Mouse (Mus musculus): ENCODE measurements around the gene Kcnip4. TPM values are rescaled to one million over a fixed set of nuclear protein-coding genes. Genes with fewer than 3 reads are reported as not detected.

The Kcnip4 gene
- total RNA-seq, 2 experiments from 2014 or later: 58.4 to 59.9 TPM

DNA sequence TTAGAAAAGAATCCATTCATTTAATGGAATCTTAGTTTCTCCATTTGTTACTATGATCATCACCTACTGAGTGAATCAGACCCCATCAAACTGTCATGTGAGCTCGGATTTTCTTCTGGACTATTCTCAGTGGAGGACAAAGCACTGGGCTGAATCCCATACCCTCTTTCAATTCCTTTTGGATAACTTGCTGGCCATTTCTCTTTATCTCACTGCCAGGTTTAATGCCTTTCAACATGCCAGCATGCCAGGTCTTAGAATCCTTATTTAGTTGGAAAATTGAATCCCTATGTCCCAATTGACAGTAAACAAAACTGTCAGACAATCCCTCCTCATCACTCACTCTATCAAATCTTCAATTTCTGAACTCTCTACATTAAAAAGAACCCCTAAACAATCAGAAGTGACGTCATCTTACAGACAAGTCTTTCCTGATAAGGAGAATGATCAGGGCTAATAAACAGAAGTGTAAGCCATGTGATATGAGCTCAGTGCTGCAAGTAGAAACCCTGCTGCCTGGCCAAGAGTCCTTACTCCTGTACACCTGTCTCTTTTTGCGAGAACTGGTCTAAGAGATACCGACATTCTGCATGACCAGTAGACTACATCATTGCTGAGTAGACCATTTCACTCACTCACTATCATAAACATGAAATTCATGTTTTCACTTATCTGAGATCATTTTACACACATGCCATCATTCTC lies 466.9 kb downstream of the Kcnip4 start:
- intact Hi-C loops (cut with DNase I): no loop called here
- no peak for DNase-seq (ENCODE audit: low spot score in 2 of 2)

DNA sequence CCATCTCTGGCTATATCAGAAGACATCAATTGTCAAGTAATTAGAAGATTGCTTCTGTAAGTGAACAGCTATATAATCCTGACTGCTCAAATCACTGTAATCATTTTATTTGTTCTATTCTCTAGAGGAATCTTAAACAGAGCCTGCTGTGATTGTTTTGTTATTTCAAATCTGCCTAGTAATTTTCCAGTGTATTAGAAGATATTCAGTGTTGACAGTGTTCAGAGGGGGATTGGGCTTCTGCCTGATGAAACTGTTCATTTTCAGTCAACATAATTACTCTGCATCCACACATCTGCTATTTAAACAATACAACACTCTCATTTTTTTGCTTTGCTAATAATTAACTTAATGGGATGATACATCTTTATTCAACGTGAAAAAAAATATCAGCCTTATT lies 476.7 kb downstream of the Kcnip4 start:
- no peak for DNase-seq (ENCODE audit: low spot score in 2 of 2)
- intact Hi-C loops (cut with DNase I): no loop called here

DNA sequence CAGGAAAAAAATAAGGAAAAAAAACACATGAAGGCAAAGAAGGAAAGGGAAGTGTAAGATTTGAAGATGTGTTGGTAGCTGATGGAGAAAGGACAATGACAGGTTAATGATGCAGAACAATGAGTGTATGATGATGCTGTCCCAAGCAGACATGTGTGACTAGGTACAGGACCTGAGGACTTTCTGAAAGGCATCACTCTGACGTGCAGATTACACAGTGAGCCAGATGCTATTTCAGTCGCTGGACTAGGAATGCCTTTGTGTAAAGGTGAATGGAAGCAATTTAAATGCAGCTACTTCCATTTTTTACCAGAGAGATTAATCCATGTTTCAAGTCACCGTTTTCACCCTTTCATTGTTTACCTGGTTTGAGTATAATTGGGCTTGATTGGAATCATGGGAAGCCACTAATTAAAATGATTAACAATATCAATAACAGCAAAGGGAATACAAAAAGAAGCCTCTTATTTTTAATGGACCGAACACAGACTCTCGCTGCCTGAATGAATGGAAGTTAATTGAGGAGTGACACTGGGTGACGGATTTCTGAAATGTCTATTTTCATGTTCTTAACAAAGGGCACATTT lies 483.4 kb downstream of the Kcnip4 start:
- no peak for DNase-seq (ENCODE audit: low spot score in 2 of 2)
- intact Hi-C loops (cut with DNase I): no loop called here

DNA sequence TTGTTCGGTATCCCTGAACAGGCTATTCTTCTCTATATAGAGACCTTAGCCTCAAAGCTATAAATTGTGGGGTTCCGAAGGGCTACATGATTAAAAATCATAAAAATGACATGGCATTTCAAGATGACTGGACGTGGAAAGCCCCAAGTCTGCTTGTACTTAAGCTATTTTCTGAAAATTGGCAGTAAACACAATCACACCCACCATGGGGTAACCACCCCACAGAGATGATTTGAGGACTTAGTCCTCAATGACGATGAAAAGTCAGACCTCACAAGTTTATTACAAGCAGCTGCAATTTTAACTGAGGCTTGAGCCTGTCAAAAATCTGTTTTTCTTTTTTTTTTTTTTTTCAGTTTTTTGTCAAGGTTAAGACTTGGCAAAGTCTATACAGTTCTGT lies 527.3 kb downstream of the Kcnip4 start:
- intact Hi-C loops (cut with DNase I): no loop called here
- DNase-seq (ENCODE audit: low spot score in 2 of 2): no peak

DNA sequence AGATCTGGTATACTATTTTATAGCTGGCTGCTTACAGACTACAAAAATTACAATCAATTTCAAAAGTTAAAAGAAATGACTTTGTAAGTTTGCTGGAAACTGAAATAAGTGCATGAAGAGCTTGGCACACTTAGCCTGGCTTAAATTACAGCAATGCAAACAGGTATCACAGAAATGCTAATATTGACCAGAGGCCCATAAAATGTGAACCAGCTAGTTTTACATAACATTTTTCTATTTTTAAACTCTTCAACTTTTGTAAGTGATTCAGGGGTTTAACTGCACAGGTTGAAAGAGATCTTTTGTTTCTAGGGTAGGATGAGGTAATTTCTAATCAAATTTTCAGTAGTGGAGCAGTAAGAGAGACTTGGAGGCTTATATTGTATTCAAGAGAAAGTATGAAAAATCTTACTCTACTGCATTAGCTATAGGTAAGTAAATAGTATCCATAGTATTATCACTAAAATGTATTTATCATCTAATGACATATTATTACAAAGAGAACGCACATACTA lies 535.5 kb downstream of the Kcnip4 start:
- intact Hi-C loops (cut with DNase I): no loop called here
- DNase-seq (ENCODE audit: low spot score in 2 of 2): no peak

DNA sequence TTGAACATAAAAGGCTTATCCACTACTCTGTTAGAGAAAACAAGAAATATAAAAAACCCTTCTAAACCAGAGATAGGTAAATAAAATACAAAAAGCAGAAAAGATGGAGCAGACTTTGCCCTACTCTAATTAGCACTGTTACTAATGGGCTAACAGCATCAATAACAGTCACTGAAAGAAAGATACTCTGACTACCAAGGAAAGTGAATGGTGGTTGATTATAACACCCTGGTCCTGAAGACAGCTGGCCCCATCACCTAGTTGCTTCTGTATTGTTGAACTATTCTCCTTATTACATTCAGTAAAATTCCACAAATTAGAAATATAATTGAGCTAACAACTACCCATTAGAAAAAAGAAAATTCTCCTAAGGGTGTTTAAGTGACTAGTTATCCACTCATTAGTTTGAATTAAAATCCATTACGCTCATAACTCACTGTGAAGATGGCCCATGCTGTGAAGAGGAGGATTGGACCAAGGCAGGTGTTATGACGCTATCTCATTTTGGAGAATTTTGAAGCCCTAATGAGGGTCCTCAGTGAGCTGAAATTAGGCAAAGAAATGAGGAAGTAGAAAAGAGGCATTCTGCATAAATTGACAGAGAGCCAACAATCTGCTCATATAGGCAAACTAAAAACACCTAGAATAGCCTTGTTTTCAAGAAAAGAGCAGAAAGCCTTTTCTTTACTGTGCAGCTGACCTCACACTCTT lies 582.2 kb downstream of the Kcnip4 start:
- intact Hi-C loops (cut with DNase I): no loop called here

DNA sequence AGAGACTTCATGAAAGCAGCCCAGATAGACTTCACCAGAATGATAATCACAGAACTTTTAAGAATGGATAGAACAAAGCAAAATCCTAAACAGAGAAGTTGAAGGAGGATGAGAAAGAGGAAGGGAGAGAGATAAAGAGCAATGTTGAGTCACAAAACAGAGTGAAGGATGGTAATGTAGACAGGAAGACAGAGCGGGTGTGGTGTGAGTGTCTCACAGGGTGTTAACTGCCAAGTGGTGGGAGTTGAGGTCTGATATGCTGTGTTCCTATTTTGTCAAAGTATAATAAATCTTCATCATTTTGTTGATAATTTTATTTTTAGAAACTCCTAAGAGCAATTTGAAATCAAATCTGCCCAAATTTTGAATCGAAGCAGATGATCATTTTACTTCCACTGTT lies 592.8 kb downstream of the Kcnip4 start:
- intact Hi-C loops (cut with DNase I): no loop called here
- DNase-seq (ENCODE audit: low spot score in 2 of 2): no peak

More for the DNA sequence above, 582.2 kb downstream of the Kcnip4 start:
- no peak for DNase-seq (ENCODE audit: low spot score in 2 of 2)

DNA sequence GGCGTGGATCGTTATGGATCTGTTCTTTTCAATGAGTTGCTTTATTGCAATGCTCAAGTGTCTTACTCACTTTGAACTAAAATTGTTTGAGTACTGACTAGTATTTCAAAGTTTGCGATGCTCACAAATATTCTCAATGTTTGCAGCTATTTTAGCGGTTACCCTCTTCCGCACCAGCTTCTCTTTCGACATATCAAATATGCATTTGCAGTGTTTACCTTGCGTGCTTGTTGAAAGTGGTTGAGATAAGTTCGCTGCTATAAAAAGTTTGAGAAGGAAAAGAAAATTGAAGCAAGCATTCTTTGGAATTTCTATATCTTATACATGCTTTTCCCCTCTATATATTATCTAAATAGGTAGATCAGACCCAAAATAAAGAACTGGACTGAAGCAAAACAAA lies 634.5 kb downstream of the Kcnip4 start:
- no peak for DNase-seq (ENCODE audit: low spot score in 2 of 2)
- intact Hi-C loops (cut with DNase I): no loop called here

DNA sequence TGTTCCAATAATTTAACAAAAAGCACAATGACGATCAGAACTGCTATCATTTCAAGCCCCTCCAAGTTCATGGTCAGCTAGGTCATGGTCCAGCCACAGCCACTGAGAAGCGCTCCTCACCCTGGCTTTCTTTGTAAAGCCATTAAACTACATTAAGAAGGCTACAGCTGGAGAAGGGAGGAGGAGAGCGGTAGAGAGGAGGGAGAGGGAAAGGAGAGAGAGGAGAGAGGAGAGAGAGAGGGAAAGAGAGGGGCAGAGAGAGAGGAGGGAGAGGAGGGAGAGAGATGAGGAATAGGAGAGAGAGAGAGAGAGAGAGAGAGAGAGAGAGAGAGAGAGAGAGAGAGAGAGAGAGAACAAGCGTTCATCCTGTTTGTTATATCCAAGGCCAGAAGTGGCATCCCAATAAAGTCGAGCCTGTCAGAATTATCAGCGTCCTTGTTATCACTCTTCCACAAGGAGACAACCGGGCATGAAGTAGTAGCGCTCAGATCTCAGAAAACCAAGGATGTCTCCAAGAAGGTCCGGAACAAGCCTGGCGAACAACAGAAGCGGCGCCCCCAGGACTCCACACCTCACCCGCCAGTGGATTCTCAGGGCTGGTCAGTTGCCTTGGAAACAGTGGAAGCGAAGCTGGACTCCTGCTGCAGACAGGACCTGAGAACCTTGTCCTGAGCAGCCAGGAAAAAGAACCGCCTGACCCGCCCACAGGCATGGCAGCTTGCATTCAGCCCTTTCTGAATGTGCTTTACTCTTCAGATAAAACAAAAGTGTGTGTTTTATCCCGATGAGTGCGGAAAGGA lies 635.1 kb downstream of the Kcnip4 start:
- intact Hi-C loops (cut with DNase I): no loop called here

DNA sequence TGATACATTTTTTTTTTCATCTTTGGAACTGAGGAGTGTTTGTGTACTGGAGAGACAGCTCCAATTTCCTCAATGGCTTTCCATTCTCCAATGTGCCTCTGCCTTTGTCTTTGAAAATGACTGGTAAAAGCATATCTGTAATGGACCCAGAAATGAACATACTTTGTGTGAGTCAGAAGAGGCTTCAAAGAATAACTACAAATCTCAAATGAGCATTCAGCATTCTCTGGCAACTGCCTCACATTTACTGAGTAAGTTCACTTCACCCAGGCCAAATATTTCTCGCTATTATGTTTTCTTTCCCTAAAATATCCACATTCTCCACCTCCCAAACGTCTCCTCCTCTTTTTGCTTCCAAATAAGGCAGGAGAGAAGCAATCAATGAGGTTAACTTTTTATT lies 646.6 kb downstream of the Kcnip4 start:
- intact Hi-C loops (cut with DNase I): no loop called here
- DNase-seq (ENCODE audit: low spot score in 2 of 2): no peak

More for the DNA sequence above, 635.1 kb downstream of the Kcnip4 start:
- peak; percentile 1 to 3 for DNase-seq (ENCODE audit: low spot score in 2 of 2)

DNA sequence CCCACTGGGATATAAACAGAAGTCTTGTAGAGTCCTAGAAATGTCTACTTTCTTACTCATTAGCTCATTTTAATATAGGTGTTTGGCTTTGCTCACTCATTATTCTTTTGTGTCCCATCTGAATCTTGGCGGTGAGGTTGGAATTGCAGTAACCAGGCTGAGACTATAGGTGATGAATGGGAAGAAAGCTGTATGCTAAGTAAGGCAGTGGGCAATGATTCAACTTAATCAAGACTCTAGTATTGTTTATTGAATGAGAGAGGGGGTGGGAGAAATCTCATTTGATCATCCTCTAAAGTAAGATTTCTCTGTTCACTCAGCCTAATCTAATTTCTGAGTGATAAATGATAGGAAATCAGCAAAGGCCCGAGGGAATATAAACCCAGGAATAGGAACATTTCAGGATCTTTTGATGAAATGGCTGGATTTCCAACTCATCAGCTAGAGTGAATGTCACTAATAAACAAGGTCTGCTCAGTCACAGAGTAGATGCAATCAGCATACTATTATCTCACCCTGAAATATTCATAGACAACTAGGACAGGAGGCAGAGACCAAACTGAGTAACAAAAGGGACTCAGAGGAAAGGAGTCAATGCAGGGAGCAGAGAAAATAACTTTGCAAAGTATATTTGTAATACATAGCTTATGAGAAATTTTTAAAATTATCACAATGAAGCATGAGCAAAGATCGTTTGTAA lies 660.3 kb downstream of the Kcnip4 start:
- intact Hi-C loops (cut with DNase I): no loop called here
- DNase-seq (ENCODE audit: low spot score in 2 of 2): no peak

DNA sequence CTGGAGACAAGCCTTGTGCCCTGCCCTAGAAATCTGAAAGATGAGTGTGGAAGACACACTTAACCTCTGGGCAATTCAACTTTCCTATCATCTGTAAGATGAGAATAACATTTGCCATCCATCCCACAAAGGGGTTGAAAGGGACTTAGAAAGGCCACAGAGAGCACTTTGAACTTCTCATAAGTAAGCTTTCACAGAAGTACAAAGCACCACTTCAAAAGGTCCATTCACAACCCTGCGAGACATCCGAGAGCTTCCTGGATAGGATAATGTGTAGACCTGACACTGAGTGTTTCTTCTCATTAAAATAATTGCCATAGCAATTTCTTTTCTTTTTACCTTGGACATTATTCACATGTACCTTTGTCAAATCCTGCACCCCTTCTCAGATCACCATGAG lies 683.7 kb downstream of the Kcnip4 start:
- DNase-seq (ENCODE audit: low spot score in 2 of 2): no peak
- intact Hi-C loops (cut with DNase I): no loop called here

DNA sequence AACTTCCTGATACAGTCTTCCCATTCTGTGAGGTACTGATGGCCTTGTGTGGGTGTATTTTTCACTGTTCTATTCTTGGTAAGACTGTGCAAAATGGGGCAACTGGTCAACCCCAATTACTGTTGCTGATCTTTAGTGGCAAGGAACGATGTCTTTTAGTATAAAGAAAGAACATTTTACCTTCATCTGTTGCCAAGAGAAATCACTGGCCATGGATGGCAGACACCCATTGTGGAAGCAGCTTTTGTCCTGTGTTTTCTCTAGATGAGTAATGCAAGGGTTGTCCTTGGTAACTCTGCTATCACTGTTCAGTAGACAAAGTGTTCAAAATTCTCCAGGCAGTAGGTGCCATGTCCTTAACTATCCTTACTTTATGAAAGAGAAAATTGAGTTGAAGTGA lies 729.2 kb downstream of the Kcnip4 start:
- no peak for DNase-seq (ENCODE audit: low spot score in 2 of 2)
- intact Hi-C loops (cut with DNase I): no loop called here

DNA sequence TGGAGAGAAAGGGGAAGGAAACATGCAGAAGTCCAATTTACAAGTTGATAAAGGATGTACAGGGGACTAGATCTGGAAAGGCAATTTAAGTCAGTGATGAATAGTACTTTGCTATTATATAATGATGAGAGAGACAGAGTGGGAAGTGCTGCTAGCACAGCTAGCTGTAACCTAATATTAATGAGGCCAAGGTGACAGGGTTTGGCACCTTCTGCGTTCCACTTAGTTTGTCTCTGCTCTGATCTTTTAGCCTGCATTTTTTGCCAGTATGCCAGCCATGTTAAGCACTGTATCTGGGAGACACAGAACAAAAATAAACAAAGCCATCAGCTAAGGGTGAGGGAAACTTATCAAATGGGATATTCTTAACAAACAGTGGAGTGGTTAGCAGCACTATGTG lies 745.3 kb downstream of the Kcnip4 start:
- intact Hi-C loops (cut with DNase I): no loop called here
- DNase-seq (ENCODE audit: low spot score in 2 of 2): no peak

DNA sequence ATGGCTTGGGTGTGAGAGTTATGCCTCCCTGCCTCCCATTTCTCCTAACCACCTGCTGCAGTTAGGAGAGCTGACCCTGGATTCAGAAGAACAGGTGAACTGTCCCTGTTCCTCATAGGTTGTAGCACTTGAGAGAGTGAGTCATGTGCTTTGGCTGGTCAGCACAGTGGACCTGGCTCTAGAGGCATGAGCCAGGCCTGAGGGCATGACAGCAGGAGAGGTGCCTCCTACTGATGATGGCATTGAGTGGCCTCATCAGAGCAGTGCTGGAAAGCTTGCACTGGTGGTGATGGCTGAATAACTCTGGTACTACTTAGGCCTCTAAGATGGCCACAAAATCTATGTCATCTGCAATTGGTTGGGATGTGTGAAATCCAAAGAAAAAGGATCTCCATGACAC lies 776.1 kb downstream of the Kcnip4 start:
- DNase-seq (ENCODE audit: low spot score in 2 of 2): no peak
- intact Hi-C loops (cut with DNase I): no loop called here

DNA sequence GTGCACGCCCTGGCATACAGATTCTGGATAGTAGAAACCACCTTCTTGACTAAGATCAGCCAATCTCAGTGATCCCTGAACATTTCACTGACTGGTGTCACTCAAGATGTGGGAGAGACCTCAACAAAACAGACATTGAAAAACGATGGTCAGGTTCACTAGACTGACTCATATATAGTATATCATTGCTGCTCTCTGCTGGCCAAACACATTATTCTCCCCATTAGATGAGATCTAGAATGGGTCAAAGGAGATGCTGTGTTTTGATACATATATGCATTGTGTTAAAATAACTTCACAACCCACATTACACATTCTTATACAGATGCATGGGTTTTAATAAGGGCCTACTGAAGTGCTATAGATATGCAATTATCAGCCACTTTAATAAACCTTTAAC lies 787.1 kb downstream of the Kcnip4 start:
- intact Hi-C loops (cut with DNase I): loop anchor here (5.0 kb wide), 1 partner anchor 305 kb away; no protein-coding TSS in a partner anchor
- no peak for DNase-seq (ENCODE audit: low spot score in 2 of 2)

DNA sequence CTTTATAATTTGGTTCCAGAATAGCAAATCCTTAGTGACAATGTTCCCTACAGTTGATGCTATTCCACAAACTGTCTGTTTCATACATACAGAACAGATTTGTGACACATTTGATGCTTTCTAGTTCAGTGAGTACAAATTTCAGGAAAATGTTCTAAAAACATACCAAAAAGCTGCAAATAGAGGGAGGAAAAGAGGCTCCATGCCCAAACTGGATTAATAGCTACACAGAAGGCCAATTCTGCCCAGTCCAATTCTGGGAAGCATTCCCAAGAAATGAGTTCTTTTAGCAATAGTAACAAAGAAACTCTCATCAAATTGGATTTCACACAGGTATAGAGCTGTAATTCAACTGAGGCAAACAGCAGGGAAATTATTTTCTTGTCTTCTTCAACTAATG lies 806.5 kb downstream of the Kcnip4 start:
- intact Hi-C loops (cut with DNase I): no loop called here
- DNase-seq (ENCODE audit: low spot score in 2 of 2): no peak

DNA sequence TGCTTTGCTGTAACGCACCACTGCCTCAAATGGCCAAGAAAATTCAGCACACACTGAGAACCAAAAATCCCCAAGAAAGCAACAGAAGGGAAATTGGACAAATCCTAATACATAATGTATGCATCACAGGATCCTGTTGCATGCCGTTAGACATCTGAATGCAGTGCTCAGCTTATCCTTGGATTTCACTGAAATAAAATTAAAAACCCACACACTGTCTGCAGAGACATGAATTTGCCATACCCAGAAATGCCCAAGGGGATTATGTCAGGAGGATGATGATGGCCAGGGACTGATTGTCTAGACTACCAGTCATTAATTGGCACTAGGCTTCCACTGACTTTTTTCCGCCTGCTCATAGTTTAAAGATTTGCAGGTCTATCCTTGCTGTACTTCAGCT lies 818.7 kb downstream of the Kcnip4 start:
- DNase-seq (ENCODE audit: low spot score in 2 of 2): peak in 1 of 2 experiments; percentile 13
- intact Hi-C loops (cut with DNase I): no loop called here

DNA sequence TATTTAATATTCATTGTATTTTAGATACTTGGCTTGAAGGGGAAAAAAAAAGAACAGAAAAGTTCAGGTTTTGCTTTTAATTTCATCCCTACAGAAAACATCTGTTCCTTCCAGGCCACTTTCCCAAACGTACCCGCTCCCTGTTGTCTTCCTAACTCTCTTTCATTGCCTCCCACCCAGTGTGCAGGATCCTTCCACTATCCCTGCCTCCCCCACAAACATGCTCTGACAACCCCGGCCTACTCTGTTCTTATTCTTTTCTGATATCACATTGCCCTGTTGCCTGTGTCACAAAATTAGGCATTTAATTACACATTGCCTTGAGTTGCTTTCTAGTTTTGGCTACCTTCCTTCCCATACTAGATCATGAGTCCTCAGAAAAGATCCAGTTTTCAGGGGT lies 837.6 kb downstream of the Kcnip4 start:
- DNase-seq (ENCODE audit: low spot score in 2 of 2): no peak
- intact Hi-C loops (cut with DNase I): no loop called here

Measured in left cerebral cortex, postnatal 14 days (tissue).